Mouse (Mus musculus) megakaryocyte, embryonic 14.5 days (primary cell): ENCODE results near the gene Samd9l.
"Not testable (repeated sequence)": the region's sequence is repeated elsewhere in the genome, so short reads cannot be mapped to it uniquely, and the experiment has no call there.

Experiments used
- FLI1 ChIP-seq: IDR thresholded peaks from 2 replicates; pipeline ENCODE4 v1.6.1; 2012; ENCODE audit warnings: low read length, inconsistent platforms, mixed read lengths
- GATA1 ChIP-seq: IDR thresholded peaks from 3 replicates; pipeline ENCODE4 v1.6.1; 2012; ENCODE audit warnings: mixed read lengths, low read length, inconsistent platforms, borderline replicate concordance

- not testable (repeated sequence) for TF ChIP-seq GATA1, FLI1
Measured at GRCm38 (mm10) chr6:3425333-3425732, 26.0 kb upstream of the Samd9l start.
